Mouse (Mus musculus) thymus, postnatal 10 days (tissue): ENCODE data around the gene Dnase2b.

Experiments
- DNase-seq, 2 experiments: peaks; one replicate each; pipeline ENCODE4 v3.0.0; 2021; ENCODE audit warnings: low spot score in 2 of 2

Dnase2b gene

GRCm38 (mm10) chr3:146570148-146570782 lies 45.1 kb downstream of the Dnase2b start, which contains the start of gene Uox:
TSS of gene Uox (plus strand) at chr3:146570426.
- DNase-seq: no peak

DNA sequence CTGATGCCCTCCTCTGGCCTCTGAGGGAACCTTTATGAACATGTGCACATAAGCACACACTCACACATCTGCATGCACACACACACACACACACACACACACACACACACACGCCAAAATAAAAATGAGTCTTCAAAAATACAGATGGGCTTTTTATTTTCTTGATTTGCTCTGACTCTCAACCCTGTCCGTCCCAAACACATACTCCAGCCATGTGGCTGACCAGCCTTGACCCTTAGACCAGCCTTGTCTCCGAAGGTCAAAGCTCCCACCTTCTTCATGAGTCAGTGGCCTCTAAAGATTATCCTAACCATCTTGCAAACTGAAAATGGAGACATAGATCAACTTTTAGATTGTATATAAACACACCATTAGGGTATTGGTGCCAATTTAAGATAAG lies 45.8 kb downstream of the Dnase2b start:
- no peak for DNase-seq

DNA sequence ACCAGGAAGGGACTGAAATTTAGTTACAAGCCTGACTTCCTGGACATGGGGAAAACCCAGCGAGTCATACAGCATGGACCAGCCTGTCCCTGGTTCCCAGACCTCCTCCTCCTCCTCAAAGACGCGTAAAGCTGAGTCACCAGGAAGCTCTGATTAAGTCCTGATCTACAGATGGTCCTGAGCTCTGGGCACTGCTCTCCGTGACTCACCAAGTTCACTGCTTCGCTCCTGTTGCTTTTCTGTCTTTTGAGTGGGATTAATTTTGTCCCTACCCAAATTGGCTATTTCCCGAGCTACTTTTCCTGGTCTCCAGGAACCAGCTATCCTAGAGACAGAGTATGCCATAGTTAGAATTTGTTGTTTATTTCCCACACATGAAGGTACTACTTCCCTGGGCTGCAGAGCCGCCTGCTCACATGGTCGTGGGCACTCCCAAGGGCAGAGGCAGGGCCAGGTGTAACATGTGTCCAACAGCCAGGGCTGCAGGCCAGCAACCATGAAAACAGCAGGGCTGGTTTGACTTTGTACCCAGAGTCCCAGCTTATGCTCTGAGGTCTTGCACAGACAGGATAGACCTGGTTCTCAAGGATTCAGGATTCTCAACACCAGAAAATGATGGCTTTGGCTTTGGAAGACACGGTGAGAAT lies 47.4 kb downstream of the Dnase2b start:
- no peak for DNase-seq

DNA sequence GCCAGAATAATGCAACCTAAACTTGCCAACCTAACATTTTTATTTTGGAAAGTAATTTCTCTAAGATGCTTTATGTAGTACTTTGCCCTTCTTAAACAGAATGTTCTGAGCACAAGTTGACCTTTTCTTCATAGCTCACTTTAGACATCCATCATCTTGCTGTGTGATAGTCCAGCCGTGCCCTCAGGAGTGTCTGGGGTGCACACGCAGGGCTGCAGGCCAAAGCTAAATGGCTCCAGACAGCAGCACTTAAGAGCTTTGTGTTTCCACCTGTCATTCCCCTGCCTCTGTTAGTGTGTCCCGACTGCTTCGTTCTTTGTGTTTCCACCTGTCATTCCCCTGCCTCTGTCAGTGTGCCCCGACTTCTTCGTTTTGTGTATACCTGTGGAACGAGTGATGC lies 48.0 kb downstream of the Dnase2b start:
- no peak for DNase-seq

- no peak for DNase-seq
Measured at GRCm38 (mm10) chr3:146565065-146565411, 50.4 kb downstream of the Dnase2b start.

DNA sequence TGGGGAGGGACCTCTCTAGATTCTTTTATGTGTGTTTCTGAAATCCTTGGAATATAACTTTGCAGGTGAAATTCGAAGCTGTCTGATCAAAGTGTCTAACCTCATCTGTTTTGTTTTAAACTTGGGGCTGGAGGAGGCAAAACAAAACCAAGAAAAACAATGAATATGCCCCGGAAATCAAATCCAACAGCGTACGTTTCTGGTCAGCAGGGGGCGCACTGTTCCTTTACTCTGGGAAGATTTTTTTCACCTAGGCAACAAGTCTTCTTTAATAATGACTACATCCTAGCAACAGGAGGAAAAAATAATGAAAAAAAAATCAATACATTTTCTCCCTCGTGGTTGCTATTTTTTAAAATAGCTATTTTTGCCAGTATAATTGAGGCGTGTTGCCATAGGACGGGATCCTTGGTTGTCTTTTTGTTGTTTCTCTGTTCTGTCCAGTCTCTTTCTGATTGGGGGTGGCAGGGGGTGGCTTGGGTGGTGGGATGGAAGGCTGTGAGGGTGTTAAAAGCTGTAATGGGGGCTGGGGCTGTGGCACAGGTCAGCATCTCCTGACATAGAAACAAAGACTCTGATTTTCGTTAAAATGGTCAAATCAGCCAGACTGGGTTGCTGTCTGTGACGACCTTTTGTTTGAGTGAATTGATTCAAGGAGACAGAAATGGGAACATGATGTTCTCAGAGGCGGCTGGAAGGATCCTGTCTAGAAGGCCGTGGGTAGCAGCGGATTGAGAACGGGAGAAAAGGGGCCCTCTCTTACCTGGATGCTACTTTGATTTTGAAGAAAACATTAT lies 50.9 kb downstream of the Dnase2b start:
- peak; percentile 33 to 74 for DNase-seq

GRCm38 (mm10) chr3:146562936-146563335 lies 52.5 kb downstream of the Dnase2b start:
- no peak for DNase-seq

- DNase-seq: no peak
Measured at GRCm38 (mm10) chr3:146557507-146557906, 57.9 kb downstream of the Dnase2b start.

- no peak for DNase-seq
Measured at GRCm38 (mm10) chr3:146556567-146556966, 58.8 kb downstream of the Dnase2b start.

GRCm38 (mm10) chr3:146554816-146555215 lies 60.6 kb downstream of the Dnase2b start:
- DNase-seq: no peak

DNA sequence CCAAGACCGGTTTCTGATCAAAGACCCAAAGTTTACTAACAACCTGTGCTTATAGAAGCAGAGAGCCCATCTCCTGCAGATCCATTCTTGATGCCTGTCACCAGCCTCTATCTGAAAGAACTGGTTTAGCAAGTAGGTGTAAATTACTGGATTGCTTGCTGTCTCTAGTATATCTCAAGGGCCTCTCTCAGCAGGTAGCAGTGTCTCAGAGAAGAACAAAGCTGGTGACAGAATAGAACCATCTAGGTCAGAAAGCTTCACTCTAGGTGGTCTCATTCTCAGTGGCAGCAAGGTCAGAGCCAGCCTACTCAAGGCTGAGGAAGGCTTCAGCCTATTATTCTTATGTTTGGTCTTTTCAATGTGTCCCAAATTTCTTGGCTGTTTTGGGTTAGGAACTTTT lies 71.8 kb downstream of the Dnase2b start:
- DNase-seq: no peak

GRCm38 (mm10) chr3:146540521-146541273 lies 74.7 kb downstream of the Dnase2b start:
- DNase-seq: no peak

DNA sequence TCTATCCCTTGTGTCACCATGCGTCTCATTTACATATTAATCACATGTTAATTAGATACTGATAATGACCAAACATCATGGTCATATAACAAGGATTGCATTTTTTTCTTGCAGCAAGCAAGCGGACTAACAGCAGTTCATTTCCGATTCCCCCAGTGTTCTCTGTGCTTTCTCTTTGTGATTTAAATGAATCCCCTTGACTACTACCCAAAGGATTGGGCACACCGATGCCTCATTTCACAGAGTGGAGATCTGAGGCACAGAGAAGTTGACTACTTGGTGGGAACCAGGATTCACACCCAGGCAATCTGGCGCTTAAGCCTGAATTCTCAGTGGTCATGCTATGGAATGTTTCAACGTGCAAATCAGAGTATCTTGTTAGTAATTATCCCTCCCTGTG lies 80.4 kb downstream of the Dnase2b start:
- no peak for DNase-seq
